Mouse (Mus musculus) duodenum, adult 2 months (tissue): ENCODE measurements around the gene Kdm4c. TPM values are rescaled to one million over a fixed set of nuclear protein-coding genes. Genes with fewer than 3 reads are reported as not detected.

ENCODE experiments used
- polyA plus RNA-seq: library from polyadenylated mRNA; depleted of rRNA; stranded (reverse); fragments of >200 nt; gene quantifications from 2 replicates; pipeline ENCODE4 v1.2.3, GENCODE M21; 2012; ENCODE audit warnings: low replicate concordance; rRNA removed

The Kdm4c gene
- polyA plus RNA-seq = 0.18 and 0.49 TPM in 2 replicates

GRCm38 (mm10) chr4:74242176-74242575 lies at the start of gene Kdm4c:
TSS of gene Kdm4c (plus strand) at chr4:74242497.

Other genes starting within 250 kb of the Kdm4c start
- gene Frmd3, start 229.1 kb upstream of the Kdm4c start, polyA plus RNA-seq = not detected in 2 replicates